Mouse (Mus musculus) forebrain, embryonic 12.5 days (tissue): ENCODE results near the gene Cntn4. TPM values are rescaled to one million over a fixed set of nuclear protein-coding genes. Genes with fewer than 3 reads are reported as not detected.

Experiments used
- ATAC-seq: fragments of 200-750 bp; cut with Nextera tagmentation; 2 replicates; pipeline ENCODE4 v1.8.0; 2017; ENCODE audit warnings: moderate TSS enrichment; ENCODE audit not compliant: low FRiP score
- H3K27ac ChIP-seq: fragments of 300-500 bp; sonication (generic); 2 replicates; pipeline ENCODE4 v1.5.1; 2016; ENCODE audit warnings: mild to moderate bottlenecking
- H3K27me3 ChIP-seq: fragments of 300-500 bp; sonication (generic); 2 replicates; pipeline ENCODE4 v1.6.1; 2016; ENCODE audit warnings: mild to moderate bottlenecking
- H3K36me3 ChIP-seq: fragments of 300-500 bp; sonication (generic); replicated peaks from 2 replicates; pipeline ENCODE4 v1.6.1; 2016; ENCODE audit warnings: mild to moderate bottlenecking
- H3K4me1 ChIP-seq: fragments of 300-500 bp; sonication (generic); 2 replicates; pipeline ENCODE4 v1.6.1; 2016
- H3K4me2 ChIP-seq: fragments of 300-500 bp; sonication (generic); 2 replicates; pipeline ENCODE4 v1.6.1; 2016; ENCODE audit warnings: mild to moderate bottlenecking, moderate library complexity
- H3K4me3 ChIP-seq: fragments of 300-500 bp; sonication (generic); replicated peaks from 2 replicates; pipeline ENCODE4 v1.5.1; 2016; ENCODE audit warnings: mild to moderate bottlenecking
- H3K9ac ChIP-seq: fragments of 300-500 bp; sonication (generic); 2 replicates; pipeline ENCODE4 v1.6.1; 2016; ENCODE audit warnings: mild to moderate bottlenecking
- H3K9me3 ChIP-seq: fragments of 300-500 bp; sonication (generic); 2 replicates; pipeline ENCODE4 v1.6.1; 2016
- WGBS: fragments of 180-500 bp; shearing (Covaris S2); methylation state at CpG from one replicate; pipeline ENCODE4 v1.1.7; 2016; 5-methylcytosine and 5-hydroxymethylcytosine counted together
- polyA plus RNA-seq: library from polyadenylated mRNA; unstranded; fragments of >200 nt; fragmentation: Nextera tagmentation; extraction: Ambion mirVana; gene quantifications from 2 replicates; pipeline ENCODE4 v1.2.1, GENCODE M21; 2016

Cntn4 gene
- polyA plus RNA-seq, 1 experiment from 2014 or later = 2.4 TPM

- no peak overlapping the region for H3K9ac ChIP-seq
- H3K27ac ChIP-seq = no peak overlapping the region
- H3K27me3 ChIP-seq = no peaks in the 10 kb centered on the region
- H3K4me1 ChIP-seq = no peaks in the 10 kb centered on the region
- ATAC-seq = no peak
- 86% methylated on average over 1 of the region's 1 CpGs for WGBS
- no peaks in the 10 kb centered on the region for H3K36me3 ChIP-seq
- no peaks in the 10 kb centered on the region for H3K9me3 ChIP-seq
- H3K4me3 ChIP-seq = no peak overlapping the region
- H3K4me2 ChIP-seq = no peak overlapping the region
These were observed 1062.9 kb downstream of the Cntn4 start for GRCm38 (mm10) chr6:106740244-106740825.

- Histone ChIP-seq H3K4me3 (no peak overlapping the region), H3K9ac (no peak overlapping the region), H3K4me2 (no peak overlapping the region), H3K27ac (no peak overlapping the region), H3K4me1 (no peaks in the 10 kb centered on the region), H3K36me3 (no peaks in the 10 kb centered on the region), H3K27me3 (no peaks in the 10 kb centered on the region), H3K9me3 (no peaks in the 10 kb centered on the region)
- 83% methylated on average over 7 of the region's 7 CpGs for WGBS
- no peak for ATAC-seq
These were observed 1066.2 kb downstream of the Cntn4 start for GRCm38 (mm10) chr6:106743556-106744233.

- no peaks in the 10 kb centered on the region for H3K4me1 ChIP-seq
- H3K27me3 ChIP-seq = no peaks in the 10 kb centered on the region
- H3K27ac ChIP-seq = no peak overlapping the region
- ATAC-seq = no peak
- H3K9me3 ChIP-seq = no peaks in the 10 kb centered on the region
- H3K4me2 ChIP-seq = no peak overlapping the region
- 90% methylated on average over 7 of the region's 7 CpGs for WGBS
- H3K36me3 ChIP-seq = no peaks in the 10 kb centered on the region
- no peak overlapping the region for H3K9ac ChIP-seq
- H3K4me3 ChIP-seq = no peak overlapping the region
These were observed 1068.4 kb downstream of the Cntn4 start for GRCm38 (mm10) chr6:106745673-106746394.

GRCm38 (mm10) chr6:106747251-106747650 lies 1069.8 kb downstream of the Cntn4 start:
- Histone ChIP-seq H3K4me1 (no peaks in the 10 kb centered on the region), H3K9me3 (no peaks in the 10 kb centered on the region), H3K4me3 (no peak overlapping the region), H3K4me2 (no peak overlapping the region), H3K36me3 (no peaks in the 10 kb centered on the region), H3K27ac (no peak overlapping the region), H3K27me3 (no peaks in the 10 kb centered on the region), H3K9ac (no peak overlapping the region)
- no peak for ATAC-seq
- WGBS = 93% methylated on average over 5 of the region's 5 CpGs

- H3K27ac ChIP-seq = no peak overlapping the region
- no peak for ATAC-seq
- WGBS = 85% methylated on average over 3 of the region's 3 CpGs
- no peak overlapping the region for H3K9ac ChIP-seq
- H3K9me3 ChIP-seq = no peaks in the 10 kb centered on the region
- H3K27me3 ChIP-seq = no peaks in the 10 kb centered on the region
- no peak overlapping the region for H3K4me3 ChIP-seq
- H3K4me2 ChIP-seq = no peak overlapping the region
- H3K4me1 ChIP-seq = no peaks in the 10 kb centered on the region
- no peaks in the 10 kb centered on the region for H3K36me3 ChIP-seq
These were observed 1070.3 kb downstream of the Cntn4 start for GRCm38 (mm10) chr6:106747804-106748203.
